Mouse (Mus musculus): ENCODE measurements around the gene Gm20671.
"Not testable (repeated sequence)": the region's sequence is repeated elsewhere in the genome, so short reads cannot be mapped to it uniquely, and the experiment has no call there.

Gm20671 gene

DNA sequence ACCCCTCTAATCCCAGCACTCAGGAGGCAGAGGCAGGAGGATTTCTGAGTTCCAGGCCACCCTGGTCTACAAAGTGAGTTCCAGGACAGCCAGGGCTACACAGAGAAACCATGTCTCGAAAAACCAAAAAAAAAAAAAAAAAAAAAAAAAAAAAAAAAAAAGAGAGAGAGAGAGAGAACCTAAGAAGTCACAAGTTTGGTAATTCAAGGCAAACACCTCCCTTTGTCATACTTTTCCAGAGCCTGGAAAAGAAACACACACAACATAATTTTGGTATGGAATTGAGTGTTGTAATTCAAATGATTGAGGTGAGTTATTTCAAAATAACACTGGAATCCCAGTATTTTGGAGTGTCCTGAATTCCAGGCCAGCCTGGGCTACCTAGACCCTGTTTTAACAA, 40.5 kb downstream of the Gm20671 start:
- not testable (repeated sequence) for ATAC-seq (ENCODE audit: insufficient number of reproducible peaks, low FRiP score, low TSS enrichment)

DNA sequence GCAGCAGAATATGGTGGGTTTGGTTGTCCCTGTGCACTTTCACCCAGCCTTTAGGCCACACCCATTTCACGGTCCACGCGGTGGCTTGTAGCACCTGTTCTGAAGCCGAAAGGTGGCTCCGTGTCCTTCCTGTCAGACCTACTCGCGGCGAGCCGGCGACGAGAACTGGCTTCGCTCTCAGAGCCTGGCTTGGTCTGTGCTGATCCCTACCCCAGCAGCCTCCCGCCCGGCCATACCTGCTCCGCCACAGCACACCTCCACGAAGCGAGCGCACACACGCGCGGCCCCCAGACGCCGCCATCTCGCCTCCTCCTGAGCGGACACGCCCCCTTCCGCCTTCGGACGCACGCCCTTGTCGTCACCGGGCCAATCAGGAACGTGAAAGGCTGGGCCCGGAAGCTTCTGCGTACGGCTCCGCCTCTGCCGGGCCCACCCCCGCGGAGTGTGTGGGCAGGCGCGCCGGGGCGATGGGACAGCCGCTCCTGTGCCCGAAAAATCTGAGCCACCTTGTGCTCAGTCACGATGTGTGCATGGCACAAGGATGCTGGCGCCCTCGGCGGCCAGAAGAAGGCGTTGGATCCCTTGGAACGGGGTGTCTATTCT, 41.5 kb downstream of the Gm20671 start, which contains the start of gene Pisd:
TSS of gene Pisd (minus strand) at position 334 of the 603 bp plus-strand sequence.
- ATAC-seq (ENCODE audit: insufficient number of reproducible peaks, low FRiP score, low TSS enrichment): peak; percentile 99

DNA sequence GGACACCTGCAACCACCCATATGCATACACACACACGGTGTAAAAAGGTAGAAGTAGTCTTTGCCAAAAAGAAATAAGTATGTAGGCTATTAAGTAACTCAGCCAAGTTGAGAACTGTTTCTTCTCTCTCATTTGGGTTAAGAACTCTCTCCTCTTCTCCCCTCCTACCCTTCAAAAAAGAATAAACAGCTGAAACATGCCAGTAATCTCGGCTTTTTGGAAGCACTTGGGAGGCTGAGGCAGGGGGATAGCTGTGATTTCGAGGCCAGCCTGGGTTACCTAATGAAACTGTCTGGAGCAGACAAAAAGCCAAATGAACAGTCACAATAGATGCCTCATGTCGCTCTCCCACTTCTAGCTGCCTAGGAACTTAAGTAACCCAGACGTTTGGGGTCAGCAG, 42.2 kb downstream of the Gm20671 start:
- ATAC-seq (ENCODE audit: insufficient number of reproducible peaks, low FRiP score, low TSS enrichment): no peak

DNA sequence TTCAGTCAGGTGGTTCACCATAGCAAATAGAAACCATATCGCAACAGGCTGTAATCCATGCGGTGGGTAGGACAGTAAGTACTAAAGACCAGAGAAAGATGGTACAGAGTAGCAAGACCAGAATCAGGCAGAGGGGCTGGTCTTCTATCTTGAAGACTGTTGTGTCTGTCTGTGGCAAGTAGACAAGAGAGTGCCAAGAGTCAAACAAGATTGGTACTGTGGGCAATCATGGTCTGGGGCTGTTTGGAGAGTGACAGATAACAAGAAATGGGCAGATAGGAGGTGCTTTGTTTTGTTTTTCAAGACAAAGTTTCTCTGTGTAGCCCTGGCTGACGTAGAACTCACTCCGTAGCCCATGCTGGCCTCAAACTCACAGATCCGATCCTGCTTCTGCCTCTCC, 45.3 kb downstream of the Gm20671 start:
- ATAC-seq (ENCODE audit: insufficient number of reproducible peaks, low FRiP score, low TSS enrichment): no peak

DNA sequence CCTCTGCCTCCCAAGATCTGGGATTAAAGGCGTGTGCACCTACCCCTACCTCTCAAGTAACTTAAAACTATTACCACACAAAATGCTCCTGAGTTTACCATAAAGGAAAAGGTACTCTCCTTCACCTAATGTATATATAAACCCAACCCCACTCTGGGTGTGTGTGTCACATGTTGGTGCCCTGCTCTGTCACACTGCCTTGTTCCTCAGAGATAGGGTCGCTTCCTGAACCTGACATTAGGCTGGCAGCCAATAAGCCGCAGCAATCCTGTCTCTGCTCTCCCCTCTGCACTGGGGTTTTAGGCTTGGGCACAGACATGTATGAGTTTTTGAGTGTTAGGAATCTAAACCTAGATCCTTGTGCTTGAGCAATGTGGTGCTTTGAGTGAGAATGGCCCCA, 48.7 kb downstream of the Gm20671 start:
- ATAC-seq (ENCODE audit: insufficient number of reproducible peaks, low FRiP score, low TSS enrichment): no peak

DNA sequence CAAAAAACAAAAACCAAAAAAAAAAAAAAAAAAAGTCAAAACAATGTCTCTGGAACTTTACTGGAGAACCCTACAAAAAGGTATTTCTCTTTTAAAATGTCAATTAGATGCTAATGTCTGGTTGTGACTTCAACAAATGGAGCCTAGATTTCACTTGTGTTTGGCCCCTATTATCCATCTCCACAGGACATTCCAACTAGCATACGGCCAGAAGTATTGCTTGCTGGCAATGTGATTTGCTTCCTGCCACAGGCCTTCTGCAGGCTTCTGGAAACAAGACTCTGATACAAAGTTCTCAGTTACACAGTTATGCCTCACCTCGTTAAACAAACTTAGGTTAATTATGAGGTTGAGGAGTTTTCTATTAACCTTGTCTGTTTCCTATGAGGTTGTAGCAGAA, 54.5 kb downstream of the Gm20671 start:
- ATAC-seq (ENCODE audit: insufficient number of reproducible peaks, low FRiP score, low TSS enrichment): no peak

DNA sequence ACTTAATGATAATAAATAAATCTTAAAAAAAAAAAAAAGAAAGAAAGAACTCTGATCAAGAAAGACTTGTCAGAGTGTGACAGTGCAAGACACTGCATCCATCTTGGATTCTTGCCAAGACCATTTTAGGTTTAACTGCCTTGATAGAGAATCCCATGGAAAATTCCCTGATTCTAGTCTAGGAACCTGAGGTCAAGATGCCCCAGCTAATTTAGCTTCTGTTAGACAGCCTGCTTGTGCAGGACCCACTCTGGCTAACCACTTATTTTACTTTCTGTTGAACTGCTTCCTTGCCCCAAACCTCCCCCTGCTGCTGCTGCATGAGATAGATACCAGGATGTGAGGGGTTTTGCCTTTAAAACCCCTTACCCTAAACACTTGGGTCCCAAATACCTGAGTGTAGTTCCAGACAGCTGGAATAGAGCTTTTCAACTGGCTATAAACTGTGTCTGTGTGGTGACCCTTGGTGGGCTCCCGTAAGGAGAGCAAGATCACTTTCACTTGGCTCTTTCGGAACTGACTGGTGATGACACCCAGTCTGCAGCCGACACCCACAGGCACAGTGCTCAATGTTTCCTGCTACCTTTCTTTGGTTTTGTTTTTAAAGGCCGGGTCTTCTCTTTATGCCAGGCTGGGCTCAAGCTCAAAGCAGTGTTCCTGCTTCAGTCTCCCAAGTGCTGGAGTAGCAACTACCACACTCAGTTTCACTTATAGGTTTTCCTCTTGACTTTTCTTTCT, 59.1 kb downstream of the Gm20671 start:
- ATAC-seq (ENCODE audit: insufficient number of reproducible peaks, low FRiP score, low TSS enrichment): no peak

DNA sequence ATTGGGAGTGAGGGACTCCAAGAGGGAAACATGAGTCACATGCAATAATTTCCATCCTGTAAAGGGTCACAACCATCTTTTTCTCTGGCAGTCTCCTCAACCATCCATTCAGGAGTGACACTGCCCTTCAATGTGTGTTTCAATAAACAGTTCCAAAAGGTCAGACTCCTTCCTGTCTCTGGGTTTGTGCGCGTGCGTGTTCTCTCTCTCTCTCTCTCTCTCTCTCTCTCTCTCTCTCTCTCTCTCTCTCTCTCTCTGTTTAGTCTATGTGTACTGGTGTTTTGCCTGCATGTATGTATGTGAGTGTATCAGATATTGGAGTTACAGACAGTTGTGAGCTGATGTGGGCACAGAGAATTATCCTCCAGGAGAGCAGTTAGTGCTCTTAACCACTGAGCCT, 59.9 kb downstream of the Gm20671 start:
- no peak for ATAC-seq (ENCODE audit: insufficient number of reproducible peaks, low FRiP score, low TSS enrichment)

DNA sequence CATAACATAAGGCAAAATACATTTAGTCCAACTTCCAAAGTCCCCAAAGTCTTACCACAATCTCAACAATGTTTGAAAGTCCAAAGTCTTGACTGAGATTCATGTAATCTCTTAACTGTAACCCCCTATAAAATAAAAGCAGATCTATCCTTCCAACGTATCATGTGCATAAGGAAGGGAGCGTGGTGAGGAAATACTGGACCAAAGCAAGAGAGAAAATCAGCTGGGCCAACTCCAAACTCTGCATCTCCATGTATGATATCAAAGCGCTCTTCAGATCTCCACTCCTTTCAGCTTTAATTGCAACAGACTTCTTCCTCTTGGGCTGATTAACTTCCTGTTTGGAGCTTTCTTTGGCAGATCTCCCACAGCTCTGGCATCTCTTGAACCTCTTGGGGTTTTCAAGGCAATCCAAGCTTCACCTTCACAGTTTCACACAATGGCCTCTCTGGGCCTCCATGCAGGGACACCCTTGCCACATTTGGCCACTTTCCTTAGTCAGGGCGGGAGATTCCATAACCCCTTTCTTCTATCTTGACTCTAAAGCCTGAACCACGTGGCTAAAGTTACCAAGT, 65.3 kb downstream of the Gm20671 start:
- ATAC-seq (ENCODE audit: insufficient number of reproducible peaks, low FRiP score, low TSS enrichment): no peak

DNA sequence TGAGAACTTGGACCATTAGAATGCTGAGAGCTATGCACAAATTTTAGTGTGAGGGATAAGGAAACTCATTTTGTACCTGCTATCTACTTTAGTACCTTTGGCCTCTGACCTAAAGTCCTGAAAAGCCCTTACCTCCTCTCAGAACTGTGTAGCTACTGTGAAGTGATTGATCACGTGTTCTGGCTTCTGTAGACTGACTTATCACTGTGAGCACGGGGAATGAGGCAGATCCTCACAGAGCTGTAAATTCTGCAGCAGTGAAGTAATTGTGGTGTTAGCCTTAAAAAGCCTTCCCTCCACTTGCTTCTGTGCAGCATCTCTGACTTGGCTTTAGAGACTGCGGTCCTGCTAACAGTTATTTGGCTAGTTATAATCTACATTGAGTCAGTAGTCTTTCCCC, 66.1 kb downstream of the Gm20671 start:
- ATAC-seq (ENCODE audit: insufficient number of reproducible peaks, low FRiP score, low TSS enrichment): no peak

DNA sequence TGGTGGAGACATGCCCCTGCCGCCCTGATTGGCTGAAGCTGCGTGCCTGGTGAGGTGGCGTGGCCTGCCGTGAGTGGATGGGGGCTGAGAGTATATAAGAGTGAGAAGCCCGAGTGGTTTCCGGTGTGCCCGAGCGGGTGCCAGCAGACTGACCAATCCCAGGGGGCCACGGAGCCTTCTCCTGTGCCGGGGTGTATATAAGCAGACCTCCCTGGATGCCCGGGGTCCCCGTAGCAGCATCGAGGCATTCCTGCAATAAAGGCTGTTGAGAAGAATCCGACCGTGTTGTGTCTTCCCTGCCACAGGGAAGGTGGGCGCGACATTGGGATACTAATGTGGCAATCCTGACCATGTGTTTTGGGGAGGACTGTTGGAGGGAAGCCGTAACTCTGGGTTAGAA, 66.6 kb downstream of the Gm20671 start:
- ATAC-seq (ENCODE audit: insufficient number of reproducible peaks, low FRiP score, low TSS enrichment): not testable (repeated sequence)

DNA sequence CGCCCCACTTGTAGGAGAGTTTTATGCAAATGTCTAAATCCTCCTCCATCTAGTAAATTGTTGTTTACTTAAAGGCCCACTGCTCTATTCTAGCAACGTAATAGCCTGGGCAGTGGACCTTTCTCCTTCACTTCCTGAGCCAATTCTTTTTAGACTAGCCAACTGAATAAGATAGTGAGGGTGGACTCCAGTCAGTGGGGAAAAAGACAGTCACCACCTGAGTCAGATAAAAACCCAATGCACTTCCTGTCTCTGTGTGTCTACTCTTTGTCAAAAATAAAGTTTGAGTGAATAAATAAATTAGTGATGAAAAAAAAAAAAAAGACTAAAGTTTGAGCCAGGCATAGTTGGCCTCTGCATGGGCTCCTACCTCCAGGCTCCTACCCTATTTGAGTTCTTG, 67.2 kb downstream of the Gm20671 start:
- ATAC-seq (ENCODE audit: insufficient number of reproducible peaks, low FRiP score, low TSS enrichment): no peak

DNA sequence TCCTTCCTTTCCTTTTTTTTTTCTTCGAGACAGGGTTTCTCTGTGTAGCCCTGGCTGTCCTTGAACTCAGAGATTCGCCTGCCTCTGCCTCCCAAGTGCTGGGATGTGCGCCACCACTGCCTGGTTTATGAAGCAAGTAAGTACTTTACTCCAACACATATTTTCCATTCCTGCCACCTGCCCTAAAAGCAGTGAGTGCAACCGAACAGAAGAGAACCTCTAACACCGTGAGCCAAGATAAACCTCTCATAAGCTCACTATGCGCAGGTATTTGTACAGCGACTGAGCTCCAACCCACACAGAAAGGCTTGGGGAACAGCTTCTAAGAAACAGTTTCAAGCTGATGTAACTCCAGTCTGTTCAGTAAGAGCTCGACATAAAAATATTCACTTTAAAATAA, 70.8 kb downstream of the Gm20671 start:
- no peak for ATAC-seq (ENCODE audit: insufficient number of reproducible peaks, low FRiP score, low TSS enrichment)

DNA sequence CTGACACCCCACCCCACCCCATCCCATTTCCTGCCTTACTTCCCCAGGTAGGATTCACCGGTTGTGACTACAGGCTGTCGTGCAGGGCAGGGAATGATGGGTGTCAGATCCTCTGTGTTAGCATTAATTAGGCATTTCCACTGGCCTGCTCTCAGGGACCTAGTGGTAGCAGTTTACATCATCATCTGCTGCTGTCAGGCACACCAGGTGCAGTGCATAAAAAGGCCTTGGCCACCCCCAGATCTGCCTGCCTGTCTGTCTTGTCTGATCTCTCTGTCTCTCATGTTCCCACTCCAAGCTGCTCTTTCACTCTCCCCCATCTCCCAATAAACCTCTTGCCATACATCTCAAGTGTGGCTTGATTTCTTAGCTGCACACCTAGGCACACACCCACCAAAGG, 75.2 kb downstream of the Gm20671 start:
- ATAC-seq (ENCODE audit: insufficient number of reproducible peaks, low FRiP score, low TSS enrichment): no peak

DNA sequence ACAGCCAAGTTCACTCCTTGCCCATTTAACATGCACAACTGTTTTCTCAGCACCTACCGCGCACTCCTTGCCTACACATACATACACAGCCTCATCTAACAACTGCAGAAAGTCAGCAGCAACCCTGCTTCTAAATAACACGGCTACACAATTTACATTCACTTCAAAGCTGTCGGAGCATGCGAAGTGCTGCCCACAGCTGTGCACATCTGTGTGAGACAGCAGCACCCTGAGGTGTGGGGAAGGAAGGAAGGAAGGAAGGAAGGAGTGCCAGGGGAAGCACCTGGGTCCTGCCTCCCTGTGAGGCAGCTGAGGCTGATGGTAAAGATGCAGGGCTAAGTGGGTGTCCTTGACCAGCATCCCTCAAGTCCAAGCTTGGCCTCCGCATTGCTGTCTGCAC, 78.0 kb downstream of the Gm20671 start:
- ATAC-seq (ENCODE audit: insufficient number of reproducible peaks, low FRiP score, low TSS enrichment): no peak

DNA sequence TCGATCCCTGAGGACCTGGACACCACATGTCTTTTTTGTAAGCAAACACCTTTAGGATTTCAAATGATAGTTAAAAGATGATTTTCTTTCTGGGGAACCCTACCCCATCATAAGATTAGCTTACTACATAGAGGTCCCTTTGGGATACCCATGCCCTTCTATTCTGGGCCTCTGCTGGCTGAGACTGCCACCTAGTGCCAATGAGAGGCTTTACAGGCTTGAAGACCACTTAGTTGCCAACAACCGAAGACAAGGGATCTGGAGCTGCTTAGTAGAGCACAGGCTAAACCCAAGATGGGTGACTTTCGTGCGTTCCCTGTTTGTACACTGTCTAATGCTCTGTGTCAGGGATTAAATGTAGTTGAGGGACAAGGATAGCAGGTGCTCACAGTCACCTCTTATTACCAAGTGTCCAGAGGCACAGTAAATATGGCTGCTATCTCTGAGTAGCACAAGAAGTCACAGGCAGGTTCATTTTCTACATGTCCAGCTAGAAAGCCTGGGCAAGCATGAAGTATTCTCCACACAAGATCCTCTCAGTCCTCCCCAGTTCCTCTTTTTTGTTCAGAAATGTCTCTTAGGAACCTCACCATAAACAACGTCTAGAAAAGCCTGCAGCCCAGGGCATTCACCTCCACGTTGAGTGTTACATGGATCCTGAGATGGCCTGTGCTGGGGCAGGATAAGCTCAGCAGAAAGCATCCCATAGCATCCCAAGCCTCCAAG, 79.1 kb downstream of the Gm20671 start:
- ATAC-seq (ENCODE audit: insufficient number of reproducible peaks, low FRiP score, low TSS enrichment): 0 out of 2 replicates have a peak, but pooled peaks have one; percentile 42

DNA sequence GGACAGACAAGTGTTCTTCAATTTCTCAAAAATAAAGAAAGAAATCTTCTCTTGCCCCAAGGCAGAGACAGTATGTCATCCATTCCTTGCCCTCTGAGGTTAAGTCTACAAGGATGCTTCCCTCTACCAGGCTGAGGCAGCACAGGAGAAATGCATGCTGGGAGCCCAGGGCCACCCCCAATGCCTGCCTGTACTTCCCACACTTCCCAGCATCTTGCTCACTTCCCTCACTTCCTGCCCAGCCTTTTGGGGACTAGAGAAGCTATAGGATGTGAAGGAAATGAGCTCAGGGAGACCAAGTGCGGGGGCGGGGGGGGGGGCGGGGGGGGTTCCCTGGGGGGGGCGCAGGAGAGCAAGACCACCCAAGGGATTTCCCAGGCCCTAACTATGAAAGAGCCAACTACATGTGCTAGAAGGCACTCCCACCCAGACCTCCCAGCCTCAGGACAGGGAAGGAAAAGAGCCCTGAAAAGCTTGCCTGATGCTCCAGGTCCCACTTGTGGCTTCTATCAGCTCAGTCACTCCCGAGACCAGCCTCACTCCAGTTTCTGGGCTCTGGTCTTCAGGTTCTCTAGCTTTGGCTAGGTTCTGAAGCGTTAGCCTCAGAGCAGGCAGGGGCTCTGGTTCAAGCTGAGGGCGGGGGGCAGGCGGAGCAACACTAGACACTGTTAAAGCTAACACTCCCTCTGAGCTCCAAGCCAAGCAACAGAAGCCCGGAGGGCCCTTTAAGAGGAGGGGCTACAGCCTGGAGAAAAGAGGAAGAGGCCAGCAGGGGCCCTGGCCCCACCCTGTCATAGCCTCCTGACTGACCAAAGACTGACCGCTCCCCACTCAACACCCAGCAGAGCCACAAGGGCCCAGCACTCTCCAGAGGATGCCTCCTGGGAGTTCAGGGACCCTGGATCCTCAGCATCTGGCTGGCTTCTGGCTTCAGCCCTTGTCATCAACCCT, 80.9 kb downstream of the Gm20671 start:
- ATAC-seq (ENCODE audit: insufficient number of reproducible peaks, low FRiP score, low TSS enrichment): no peak; the same call in 1 of the 2 replicates

DNA sequence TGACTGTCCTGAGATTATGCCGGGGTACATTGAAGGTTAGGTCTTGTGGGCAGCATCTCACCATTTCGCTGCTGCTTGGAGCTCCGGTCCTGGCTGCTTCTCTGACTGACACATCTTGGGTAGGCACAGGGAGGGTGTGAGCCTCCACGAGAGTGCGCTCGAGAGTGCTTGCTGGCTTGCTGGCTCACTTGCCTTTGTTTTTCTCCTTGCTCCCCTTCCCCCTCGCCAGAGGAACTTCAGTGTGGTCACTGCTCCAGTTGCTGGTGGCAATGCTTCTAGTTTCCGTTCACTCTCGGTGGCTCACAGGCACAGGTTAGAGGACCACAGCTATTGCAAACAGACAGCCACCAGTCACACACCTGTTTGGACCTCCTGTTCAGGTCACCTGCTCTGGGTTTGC, 84.8 kb downstream of the Gm20671 start:
- peak; percentile 54 for ATAC-seq (ENCODE audit: insufficient number of reproducible peaks, low FRiP score, low TSS enrichment)

DNA sequence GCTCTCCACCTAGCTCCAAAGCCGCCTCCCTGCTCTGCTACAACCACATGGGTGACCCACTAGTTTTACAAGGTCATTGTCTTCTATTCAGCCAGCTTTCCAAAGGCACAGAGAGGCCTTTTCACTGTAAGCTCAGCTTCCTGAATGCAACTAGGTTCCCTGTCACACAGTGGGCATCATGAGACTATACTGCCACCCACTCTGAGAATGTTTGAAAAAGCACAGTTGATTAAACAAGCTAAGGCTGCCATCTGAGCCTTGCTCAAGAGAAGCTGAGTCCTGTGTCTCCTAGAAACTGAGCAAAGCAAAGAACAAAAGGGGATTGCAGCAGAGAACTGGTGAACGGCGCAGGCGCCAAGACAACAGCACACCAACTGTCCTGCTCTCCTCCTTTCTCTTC, 85.5 kb downstream of the Gm20671 start:
- not testable (repeated sequence) for ATAC-seq (ENCODE audit: insufficient number of reproducible peaks, low FRiP score, low TSS enrichment)

DNA sequence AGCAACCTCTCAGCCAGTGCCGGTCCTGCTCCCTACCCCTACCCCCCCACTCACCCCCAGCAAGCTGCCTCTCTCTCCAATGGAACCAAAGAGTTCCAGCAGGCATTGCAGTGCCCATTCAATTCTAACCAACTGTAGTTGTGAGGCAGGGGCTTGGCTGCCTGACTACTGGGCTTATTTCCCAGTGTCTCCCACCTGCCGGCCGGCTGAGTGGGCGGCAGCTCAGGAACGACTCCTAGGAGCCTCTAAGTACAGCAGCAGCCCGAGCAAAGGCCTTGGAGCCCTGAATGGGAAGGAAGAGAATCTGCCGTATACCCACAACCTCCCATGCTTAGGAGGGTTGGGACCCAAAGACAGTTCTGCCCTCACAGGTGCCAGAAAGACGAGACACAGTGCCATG, 86.1 kb downstream of the Gm20671 start:
- ATAC-seq (ENCODE audit: insufficient number of reproducible peaks, low FRiP score, low TSS enrichment): not testable (repeated sequence)
